Mouse (Mus musculus) neutrophil, adult 5-6 weeks (primary cell): Measurements from ENCODE around the gene Igsf9b. TPM values are rescaled to one million over a fixed set of nuclear protein-coding genes. Genes with fewer than 3 reads are reported as not detected.

Source experiments
- ATAC-seq: fragments of 151-379, 151-347 bp; 2 replicates; pipeline ENCODE4 v1.8.0; 2017; ENCODE audit warnings: mild to moderate bottlenecking, moderate TSS enrichment; ENCODE audit not compliant: insufficient number of reproducible peaks, poor library complexity, low FRiP score, severe bottlenecking; ENCODE audit errors: extremely low read depth
- total RNA-seq: library from RNA; stranded (forward); fragments of 200-1000 nt; gene quantifications from 2 replicates; pipeline ENCODE4 v1.2.3, GENCODE M21; 2017

Gene Igsf9b
- total RNA-seq: 0.12 TPM in 1 of 2 replicates, not detected in the other

GRCm38 (mm10) chr9:27298411-27299285 is at the start of gene Igsf9b:
Igsf9b (plus strand) TSS chr9:27299204.
- ATAC-seq: no peak

- ATAC-seq: no peak
Observed at GRCm38 (mm10) chr9:27252034-27252714, 46.8 kb upstream of the Igsf9b start.

- ATAC-seq: no peak
Observed at GRCm38 (mm10) chr9:27256454-27256853, 42.5 kb upstream of the Igsf9b start.

- no peak for ATAC-seq
Observed at GRCm38 (mm10) chr9:27260378-27260947, 38.5 kb upstream of the Igsf9b start.

GRCm38 (mm10) chr9:27261905-27262304 is 37.1 kb upstream of the Igsf9b start:
- no peak for ATAC-seq

GRCm38 (mm10) chr9:27265009-27265408 is 34.0 kb upstream of the Igsf9b start:
- ATAC-seq: no peak

GRCm38 (mm10) chr9:27267878-27268277 is 31.1 kb upstream of the Igsf9b start:
- no peak for ATAC-seq

- ATAC-seq: no peak
Observed at GRCm38 (mm10) chr9:27268493-27268892, 30.5 kb upstream of the Igsf9b start.

GRCm38 (mm10) chr9:27269322-27269721 is 29.7 kb upstream of the Igsf9b start:
- ATAC-seq: no peak

- no peak for ATAC-seq
Observed at GRCm38 (mm10) chr9:27269904-27270303, 29.1 kb upstream of the Igsf9b start.

GRCm38 (mm10) chr9:27271899-27272298 is 27.1 kb upstream of the Igsf9b start:
- ATAC-seq: no peak

- no peak for ATAC-seq
Observed at GRCm38 (mm10) chr9:27272858-27273257, 26.1 kb upstream of the Igsf9b start.

- ATAC-seq: no peak
Observed at GRCm38 (mm10) chr9:27276282-27276839, 22.6 kb upstream of the Igsf9b start.

- no peak for ATAC-seq
Observed at GRCm38 (mm10) chr9:27277401-27278087, 21.5 kb upstream of the Igsf9b start.

- ATAC-seq: no peak
Observed at GRCm38 (mm10) chr9:27279041-27279440, 20.0 kb upstream of the Igsf9b start.

GRCm38 (mm10) chr9:27280976-27281375 is 18.0 kb upstream of the Igsf9b start:
- no peak for ATAC-seq

GRCm38 (mm10) chr9:27285719-27286249 is 13.2 kb upstream of the Igsf9b start:
- no peak for ATAC-seq

- no peak for ATAC-seq
Observed at GRCm38 (mm10) chr9:27286296-27286695, 12.7 kb upstream of the Igsf9b start.

GRCm38 (mm10) chr9:27286859-27287258 is 12.1 kb upstream of the Igsf9b start:
- ATAC-seq: no peak
